Mouse (Mus musculus): ENCODE measurements around the gene Hs3st4.

- no peak for TF ChIP-seq CTCF (IDR thresholded peaks at IDR 0.05; ENCODE audit: extremely low read depth, insufficient read depth, low read length)
- no peak for TF ChIP-seq POLR2A (IDR thresholded peaks at IDR 0.05; ENCODE audit: extremely low read depth, insufficient read depth, low read length)
Observed at GRCm38 (mm10) chr7:123998601-123999000, 15.9 kb downstream of the Hs3st4 start.
